Mouse (Mus musculus): ENCODE measurements around the gene Gria4.

GRCm38 (mm10) chr9:4470791-4471190 is 325.2 kb downstream of the Gria4 start:
- no peak for TF ChIP-seq GATA1 (IDR thresholded peaks at IDR 0.05; ENCODE audit: borderline replicate concordance, low read length)
- no peak for TF ChIP-seq FLI1 (IDR thresholded peaks at IDR 0.05; ENCODE audit: low read length)
